Mouse (Mus musculus): ENCODE results near the gene Il1rl2. TPM values are rescaled to one million over a fixed set of nuclear protein-coding genes. Genes with fewer than 3 reads are reported as not detected.

The Il1rl2 gene
- total and polyA plus RNA-seq, 3 experiments: 0.04 to 0.08 TPM; not detected in 1

DNA sequence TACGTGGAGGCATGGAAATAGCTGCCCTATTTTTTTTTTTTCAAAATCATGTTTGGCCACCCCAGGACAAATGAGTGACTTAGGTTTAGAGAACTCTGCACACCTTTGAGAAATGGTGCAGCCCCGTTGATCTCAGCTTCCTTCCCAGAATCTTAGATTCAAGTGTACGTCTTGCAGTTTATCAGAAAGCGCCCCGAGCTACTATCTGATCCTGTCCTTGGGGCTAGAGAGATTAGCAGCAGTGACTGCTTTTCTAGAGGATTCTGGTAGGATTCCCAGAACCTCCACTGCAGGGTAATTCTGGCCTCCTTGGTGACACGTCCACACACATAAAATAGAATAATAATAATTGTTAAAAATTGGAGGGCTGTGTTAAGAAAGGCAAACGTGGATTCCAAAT, 36.6 kb downstream of the Il1rl2 start:
- H3K4me3 ChIP-seq (ENCODE audit: control insufficient read depth in 1 of 2, insufficient read depth in 1 of 2, low read depth in 2 of 2, low read length in 2 of 2): no peak overlapping the region
- no peaks in the 10 kb centered on the region for H3K9me3 ChIP-seq (replicated peaks; ENCODE audit: insufficient read depth, low read length)
- no peak for DNase-seq (ENCODE audit: low read depth, low spot score)
- H3K27me3 ChIP-seq (ENCODE audit: control insufficient read depth in 1 of 2, insufficient read depth in 2 of 2, low read length in 2 of 2): no peaks in the 10 kb centered on the region
- no peaks in the 10 kb centered on the region for H3K79me2 ChIP-seq (ENCODE audit: control insufficient read depth, insufficient read depth, low read length, poor library complexity)
- H3K27ac ChIP-seq (ENCODE audit: control insufficient read depth, low read depth, low read length): no peak overlapping the region
- no peak for TF ChIP-seq ZMIZ1 (IDR thresholded peaks at IDR 0.05; ENCODE audit: low read depth, low read length)
- TF ChIP-seq GATA1 (IDR thresholded peaks at IDR 0.05; ENCODE audit: low read depth, low read length): peak; percentile 5; the same call in 1 of the 2 replicates
- H3K9ac ChIP-seq (ENCODE audit: control insufficient read depth, low read depth, low read length, poor library complexity, severe bottlenecking): no peak overlapping the region
- peaks cover 8 to 24% of the 10 kb centered on the region in 2 experiments for H3K4me1 ChIP-seq (ENCODE audit: control insufficient read depth in 1 of 2, insufficient read depth in 2 of 2, low read length in 2 of 2)
- H3K36me3 ChIP-seq (ENCODE audit: control insufficient read depth in 1 of 2, insufficient read depth in 2 of 2, low read length in 2 of 2): peaks cover 0 to 18% of the 10 kb centered on the region in 2 experiments; a peak in 2 of 4 replicates

- TF ChIP-seq MYC (IDR thresholded peaks at IDR 0.05; ENCODE audit: low read depth, low read length) (no peak), POLR2A (IDR thresholded peaks at IDR 0.05; ENCODE audit: control insufficient read depth in 1 of 2, insufficient read depth in 1 of 2, low read depth in 1 of 2, low read length in 2 of 2, poor library complexity in 1 of 2) (no peak), ETS1 (IDR thresholded peaks at IDR 0.05; ENCODE audit: low read depth, low read length) (no peak), CHD1 (IDR thresholded peaks at IDR 0.05; ENCODE audit: low read depth, low read length) (no peak), KAT2A (conservative IDR thresholded peaks at IDR 0.05; ENCODE audit: low read depth, low read length) (no peak), EP300 (IDR thresholded peaks at IDR 0.05; ENCODE audit: low read depth in 1 of 2, low read length in 2 of 2) (no peak), CTCF (IDR thresholded peaks at IDR 0.05 in 2 of 3, conservative IDR thresholded peaks at IDR 0.05 in 1 of 3; ENCODE audit: control insufficient read depth in 1 of 3, insufficient read depth in 1 of 3, low read depth in 2 of 3, low read length in 3 of 3, poor library complexity in 1 of 3, severe bottlenecking in 1 of 3) (no peak), NRF1 (IDR thresholded peaks at IDR 0.05; ENCODE audit: insufficient read depth, low read depth, low read length, poor library complexity, severe bottlenecking) (no peak), MAZ (IDR thresholded peaks at IDR 0.05; ENCODE audit: low read depth, low read length) (no peak), RCOR1 (IDR thresholded peaks at IDR 0.05; ENCODE audit: low read depth, low read length) (no peak), ELF1 (IDR thresholded peaks at IDR 0.05; ENCODE audit: low read depth, low read length) (no peak), POLR2AphosphoS2 (IDR thresholded peaks at IDR 0.05; ENCODE audit: low read length) (no peak), SIN3A (IDR thresholded peaks at IDR 0.05; ENCODE audit: low read length) (no peak), JUND (IDR thresholded peaks at IDR 0.05; ENCODE audit: low read depth, low read length) (no peak), SMC3 (IDR thresholded peaks at IDR 0.05; ENCODE audit: low read depth, low read length) (no peak), GATA1 (IDR thresholded peaks at IDR 0.05; ENCODE audit: low read depth, low read length) (no peak), USF2 (IDR thresholded peaks at IDR 0.05; ENCODE audit: borderline replicate concordance in 1 of 2, insufficient read depth in 1 of 2, low read depth in 1 of 2, low read length in 2 of 2) (no peak), UBTF (IDR thresholded peaks at IDR 0.05; ENCODE audit: borderline replicate concordance, insufficient read depth, low read depth, low read length) (no peak), GABPA (IDR thresholded peaks at IDR 0.05; ENCODE audit: low read depth, low read length) (no peak)
- no peak overlapping the region for H3K4me3 ChIP-seq (ENCODE audit: control insufficient read depth in 1 of 2, insufficient read depth in 1 of 2, low read depth in 2 of 2, low read length in 2 of 2)
Measured at GRCm38 (mm10) chr1:40361596-40361995, 37.2 kb downstream of the Il1rl2 start.

More at GRCm38 (mm10) chr1:40361596-40361995, 37.2 kb downstream of the Il1rl2 start:
- Histone ChIP-seq H3K9ac (ENCODE audit: control insufficient read depth, low read depth, low read length, poor library complexity, severe bottlenecking) (no peak overlapping the region), H3K27ac (ENCODE audit: control insufficient read depth, low read depth, low read length) (no peak overlapping the region), H3K27me3 (ENCODE audit: control insufficient read depth in 1 of 2, insufficient read depth in 2 of 2, low read length in 2 of 2) (no peaks in the 10 kb centered on the region), H3K4me1 (ENCODE audit: control insufficient read depth in 1 of 2, insufficient read depth in 2 of 2, low read length in 2 of 2) (peaks cover 8 to 20% of the 10 kb centered on the region in 2 experiments), H3K79me2 (ENCODE audit: control insufficient read depth, insufficient read depth, low read length, poor library complexity) (no peaks in the 10 kb centered on the region), H3K36me3 (ENCODE audit: control insufficient read depth in 1 of 2, insufficient read depth in 2 of 2, low read length in 2 of 2) (peaks cover 0 to 16% of the 10 kb centered on the region in 2 experiments; a peak in 2 of 4 replicates), H3K9me3 (replicated peaks; ENCODE audit: insufficient read depth, low read length) (no peaks in the 10 kb centered on the region)
- DNase-seq (ENCODE audit: low read depth, low spot score): no peak

All from MEL (cell line).